Mouse (Mus musculus) stomach, postnatal 0 days (tissue): Measurements from ENCODE around the gene Smim14.

Source experiments
- CTCF ChIP-seq: IDR thresholded peaks from 2 replicates; pipeline ENCODE4 v1.5.1; 2016; ENCODE audit warnings: antibody characterized with exemption, low read depth, mild to moderate bottlenecking, moderate library complexity
- EP300 ChIP-seq: optimal IDR thresholded peaks from 2 replicates; pipeline ENCODE3; 2016; ENCODE audit warnings: antibody characterized with exemption

DNA sequence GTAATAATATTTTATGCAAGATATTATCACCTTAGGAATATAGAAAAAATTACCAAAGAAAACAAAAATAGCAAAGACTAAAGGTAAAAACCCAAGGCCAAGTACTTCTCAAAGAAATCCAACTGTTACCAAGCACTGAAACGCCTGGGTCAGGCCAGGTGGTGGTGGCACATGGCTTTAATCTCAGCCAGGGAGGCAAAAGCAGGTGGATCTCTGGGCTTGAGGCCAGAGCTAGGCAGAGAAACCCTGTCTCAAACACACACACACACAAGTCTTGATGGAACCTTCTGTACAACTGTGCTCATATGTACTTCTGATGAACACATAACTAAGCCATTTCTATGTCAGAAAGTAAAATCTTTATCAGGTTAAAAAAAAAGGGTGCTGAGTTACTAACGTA, 89.2 kb downstream of the Smim14 start:
- TF ChIP-seq CTCF: no peak
- TF ChIP-seq EP300: no peak
